Mouse (Mus musculus) erythroblast, embryonic 14.5 days (primary cell): Measurements from ENCODE around the gene Limk2.

Experiments
- GATA1 ChIP-seq: IDR thresholded peaks from 2 replicates; pipeline ENCODE4 v1.6.1; 2012; ENCODE audit warnings: low read length, inconsistent platforms, mixed read lengths
- TAL1 ChIP-seq: IDR thresholded peaks from 3 replicates; pipeline ENCODE4 v1.6.1; 2012; ENCODE audit warnings: low read length, inconsistent platforms, mixed read lengths

- TF ChIP-seq GATA1: no peak
- no peak for TF ChIP-seq TAL1
Measured at GRCm38 (mm10) chr11:3337961-3338360, 71.0 kb downstream of the Limk2 start.
